Mouse (Mus musculus) cerebellum, postnatal 25 days (tissue): ENCODE data around the gene Ldb3.

ENCODE experiments used
- DNase-seq, 2 experiments: peaks; one replicate each; pipeline ENCODE4 v3.0.0; 2021; ENCODE audit warnings: mixed read lengths in 2 of 2

The Ldb3 gene

DNA sequence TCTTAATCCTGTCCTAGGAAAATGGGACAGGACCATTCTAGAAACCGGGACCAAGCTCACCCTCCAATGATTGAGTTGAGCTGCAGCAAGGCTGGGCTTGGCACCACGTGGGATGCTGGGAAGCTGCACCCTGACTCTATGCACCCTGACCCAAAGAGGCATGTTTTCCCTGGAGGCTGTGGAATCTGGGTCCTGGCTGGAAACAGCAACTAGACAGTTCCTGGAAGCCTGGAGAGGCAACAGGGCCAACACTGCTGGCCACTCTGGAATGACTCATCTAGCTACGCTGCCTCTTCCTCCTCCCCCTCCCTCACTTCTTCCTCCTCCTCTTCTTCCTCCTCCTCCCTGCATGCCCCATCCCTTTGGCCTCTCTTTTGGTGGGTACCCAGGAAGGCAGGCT, 34.4 kb downstream of the Ldb3 start:
- DNase-seq, result no peak

DNA sequence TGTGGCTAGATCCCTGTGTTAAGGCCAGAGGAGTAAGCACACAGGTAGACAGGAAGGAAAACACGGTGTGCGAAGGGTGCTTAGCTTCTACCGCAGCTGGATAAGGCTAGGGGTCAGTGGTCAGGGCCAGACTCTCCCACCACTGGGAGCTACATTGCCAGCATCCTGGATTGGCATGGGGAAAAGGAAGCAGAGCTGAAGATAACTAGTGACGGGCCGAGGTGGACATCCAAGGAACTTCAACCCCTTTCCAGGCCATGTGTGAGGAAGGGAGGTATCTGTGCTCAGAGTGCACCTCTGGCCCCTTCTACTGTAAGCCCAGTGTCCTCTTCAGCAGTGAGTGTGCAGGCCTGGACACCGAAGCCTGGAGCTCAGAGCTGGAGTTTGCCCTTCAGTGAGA, 35.0 kb downstream of the Ldb3 start:
- DNase-seq, result no peak

- no peak for DNase-seq
Observed at GRCm38 (mm10) chr14:34552226-34552625, 36.3 kb downstream of the Ldb3 start.

- peak; percentile 92 for DNase-seq
Observed at GRCm38 (mm10) chr14:34549004-34549671, 39.3 kb downstream of the Ldb3 start.

DNA sequence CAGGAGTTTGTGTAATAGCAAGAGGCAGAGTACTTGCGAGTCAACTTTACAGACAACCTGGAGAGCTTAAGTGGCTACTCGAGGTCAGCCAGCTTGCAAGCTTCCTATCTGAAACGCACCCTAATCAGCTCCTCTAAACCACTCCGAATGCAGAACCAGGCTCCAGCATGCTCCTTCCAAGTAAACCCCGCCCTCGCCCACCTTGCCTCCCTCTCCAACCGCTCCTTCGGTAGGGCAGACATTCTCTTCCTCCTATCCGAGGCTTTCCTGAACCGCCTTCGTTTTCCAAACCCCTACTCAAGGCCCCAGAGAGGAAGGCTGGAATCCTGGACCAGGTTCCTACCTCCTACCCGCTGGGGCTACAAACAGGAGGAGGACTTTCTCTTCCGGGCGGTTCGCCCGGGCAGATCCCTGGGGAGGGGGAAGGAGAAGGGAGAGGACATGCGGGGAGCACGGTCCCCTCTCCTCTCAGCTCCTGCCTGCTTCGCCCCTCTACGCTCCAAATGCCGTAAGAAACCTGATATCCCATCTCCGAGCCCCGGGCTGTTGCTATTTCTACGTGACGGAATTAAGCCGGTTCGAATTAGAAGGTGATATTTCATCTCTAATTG, 40.0 kb downstream of the Ldb3 start:
- peak; percentile 73 to 75 for DNase-seq

DNA sequence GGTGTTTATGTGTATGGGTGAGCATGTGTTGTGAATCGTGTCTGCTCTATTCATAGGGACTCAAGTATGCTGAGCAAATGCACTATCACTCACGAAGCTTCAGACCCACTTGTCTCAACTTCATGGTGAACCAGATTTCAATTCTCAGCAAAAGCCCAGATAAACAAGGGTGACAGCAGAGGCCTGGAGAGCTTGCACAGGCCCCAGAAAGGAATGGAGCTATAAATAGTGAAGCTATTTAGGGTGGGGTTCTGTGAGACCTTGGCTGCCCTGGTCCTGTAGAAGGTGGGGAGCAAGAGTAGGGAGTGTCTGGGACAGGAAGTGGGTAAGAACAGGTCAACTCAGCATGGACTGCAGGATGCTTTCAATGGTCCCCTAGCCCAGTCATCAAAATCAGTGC, 43.9 kb downstream of the Ldb3 start:
- no peak for DNase-seq

- no peak for DNase-seq
Observed at GRCm38 (mm10) chr14:34544001-34544400, 44.5 kb downstream of the Ldb3 start.

DNA sequence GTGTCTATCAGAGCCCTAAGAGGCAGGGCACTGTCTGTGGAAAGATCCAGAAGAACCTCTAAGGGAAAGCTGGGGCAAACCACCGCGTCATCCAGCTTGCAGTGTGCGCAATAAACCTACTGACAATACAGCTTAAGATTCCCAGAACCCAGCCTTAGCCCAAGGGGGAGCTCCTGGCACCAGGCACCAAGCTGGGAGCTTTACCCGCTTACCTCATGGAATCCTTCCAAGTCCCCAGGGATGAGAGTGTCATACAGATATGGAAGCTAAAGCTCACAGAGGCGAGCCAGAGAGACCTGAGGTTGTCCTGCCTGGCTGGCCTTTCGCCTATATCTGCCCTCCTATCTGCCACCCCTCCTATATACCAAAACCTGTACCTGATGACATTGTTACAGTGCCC, 44.9 kb downstream of the Ldb3 start:
- DNase-seq, result no peak

DNA sequence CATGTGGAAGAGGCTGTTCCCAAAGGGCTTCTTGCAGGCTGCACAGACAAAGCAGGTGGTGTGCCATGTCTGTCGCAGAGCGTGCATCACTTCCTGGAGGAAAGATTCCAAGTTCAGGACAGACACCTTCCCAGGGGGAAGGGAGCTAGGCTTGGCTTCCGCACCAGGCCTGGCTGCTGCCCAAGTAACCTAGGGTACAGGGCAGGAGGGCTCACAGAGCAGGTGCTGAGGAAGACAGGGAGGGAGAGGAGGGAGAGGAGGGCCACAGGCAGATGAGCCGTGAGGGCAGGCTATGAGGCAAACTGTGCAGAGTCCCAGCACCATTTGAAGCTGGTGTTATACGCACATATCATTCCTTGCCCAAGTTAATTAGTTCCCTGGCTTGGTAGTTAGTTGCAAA, 46.6 kb downstream of the Ldb3 start:
- peak in 1 of 2 experiments; percentile 41 for DNase-seq

- no peak for DNase-seq
Observed at GRCm38 (mm10) chr14:34540685-34541162, 47.8 kb downstream of the Ldb3 start.

- no peak for DNase-seq
Observed at GRCm38 (mm10) chr14:34535883-34536282, 52.6 kb downstream of the Ldb3 start.

DNA sequence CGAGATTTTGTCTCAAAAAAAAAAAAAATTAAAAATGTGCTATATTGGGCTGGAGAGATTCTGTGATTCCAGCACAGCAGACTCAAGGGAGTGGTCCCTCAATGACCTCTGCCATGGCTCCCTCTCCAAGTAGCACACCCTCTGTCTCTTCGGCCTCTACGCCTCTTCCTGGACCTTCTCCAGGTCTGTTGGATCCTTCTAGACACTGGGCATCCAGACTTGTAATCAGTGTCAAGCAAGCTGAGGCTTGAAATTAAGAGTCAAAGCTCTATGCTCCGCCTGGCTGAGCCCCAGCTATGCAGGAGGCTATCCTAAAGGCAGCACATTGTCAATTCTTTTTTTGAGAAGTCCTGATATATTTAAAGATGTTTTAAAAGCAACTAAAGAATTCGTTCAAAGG, 54.9 kb downstream of the Ldb3 start:
- no peak for DNase-seq

DNA sequence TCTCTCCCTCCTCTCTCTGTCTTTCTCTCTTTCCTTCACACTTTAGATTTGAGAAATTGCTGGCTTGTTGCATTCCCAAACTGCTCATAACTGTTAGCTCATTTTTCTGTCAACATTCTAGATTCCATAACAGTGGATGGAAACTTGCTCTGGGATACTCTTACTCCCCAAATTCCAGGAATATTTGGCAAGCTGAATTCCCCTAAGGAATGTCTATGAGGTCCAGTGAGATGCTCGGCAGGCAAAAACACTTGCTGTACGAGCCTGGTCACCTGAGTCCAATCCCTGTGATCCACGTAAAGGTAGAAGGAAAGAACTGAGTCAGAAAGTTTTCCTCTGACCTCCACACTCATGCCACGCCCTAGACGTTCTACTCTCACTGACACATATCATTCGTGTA, 55.9 kb downstream of the Ldb3 start:
- DNase-seq, result no peak

- DNase-seq, result no peak
Observed at GRCm38 (mm10) chr14:34528804-34529203, 59.7 kb downstream of the Ldb3 start.

DNA sequence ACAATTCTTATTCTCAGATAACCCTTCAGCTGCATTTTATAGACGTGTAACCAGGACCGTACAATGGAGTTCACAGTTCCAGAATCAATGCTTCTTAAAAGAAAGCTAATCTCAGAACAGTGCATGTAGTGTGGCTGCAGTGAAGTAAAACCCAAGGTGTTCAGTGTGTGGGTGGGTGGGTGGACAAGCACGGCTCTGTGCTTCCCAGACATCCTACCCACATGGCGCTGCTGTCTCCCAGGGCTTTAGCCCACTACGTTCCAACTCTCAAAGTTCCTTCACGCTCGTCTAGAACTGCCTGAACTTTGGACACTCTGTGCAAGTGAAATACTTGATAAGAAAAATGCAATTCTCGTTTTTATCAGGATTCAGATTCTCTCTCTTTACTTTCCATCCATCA, 65.8 kb downstream of the Ldb3 start, which contains the start of gene 9230112D13Rik:
Gene 9230112D13Rik, minus strand, starts transcription at position 101 of the 400 bp plus-strand sequence.
- no peak for DNase-seq

- no peak for DNase-seq
Observed at GRCm38 (mm10) chr14:34517959-34518544, 70.4 kb downstream of the Ldb3 start.

DNA sequence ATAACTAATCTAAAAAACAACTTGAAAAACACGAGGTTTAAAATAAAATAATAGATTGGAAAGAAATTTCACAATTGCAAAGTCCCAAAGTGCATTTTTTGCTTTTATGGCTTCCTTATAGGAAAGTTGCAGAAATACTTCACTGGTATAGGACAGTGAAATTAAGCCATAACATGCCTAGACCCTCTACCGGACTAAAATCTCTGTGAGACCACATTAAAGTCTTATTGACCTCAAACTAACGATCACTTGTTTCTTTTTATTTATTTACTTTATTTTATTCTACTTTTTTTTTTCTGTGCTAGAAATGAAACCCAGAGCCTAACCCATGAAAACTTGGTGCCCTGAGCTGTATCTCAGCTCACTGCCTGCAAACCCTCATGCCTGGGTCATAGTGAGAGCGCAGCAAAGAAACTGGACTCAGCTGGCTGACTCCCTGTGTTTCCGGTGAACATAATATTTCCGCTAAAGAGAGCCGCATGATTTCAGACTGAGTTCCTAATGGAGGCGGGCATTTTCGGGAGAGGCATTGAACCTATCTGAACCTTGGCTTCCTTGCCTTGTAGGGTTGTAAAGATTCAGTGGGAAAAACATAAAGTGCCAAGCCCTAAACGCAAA, 71.4 kb downstream of the Ldb3 start:
- no peak for DNase-seq

DNA sequence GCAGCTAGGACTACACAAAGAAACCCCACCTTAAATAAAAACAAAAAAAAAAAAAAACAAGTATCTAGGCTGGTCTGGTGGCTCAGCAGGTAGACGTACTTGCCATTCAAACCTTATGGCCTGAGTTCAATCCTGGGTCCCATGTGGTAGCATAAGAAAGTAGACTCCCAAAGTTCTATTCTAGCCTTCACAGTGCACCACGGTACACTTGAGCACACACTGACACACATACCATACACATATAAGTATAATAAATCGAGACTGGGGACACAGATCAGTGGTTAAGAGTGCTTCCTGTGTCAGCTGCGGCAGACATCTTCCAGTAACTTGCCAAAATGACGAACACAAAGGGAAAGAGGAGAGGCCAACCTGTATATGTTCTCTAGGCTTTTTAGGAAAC, 72.6 kb downstream of the Ldb3 start:
- no peak for DNase-seq

DNA sequence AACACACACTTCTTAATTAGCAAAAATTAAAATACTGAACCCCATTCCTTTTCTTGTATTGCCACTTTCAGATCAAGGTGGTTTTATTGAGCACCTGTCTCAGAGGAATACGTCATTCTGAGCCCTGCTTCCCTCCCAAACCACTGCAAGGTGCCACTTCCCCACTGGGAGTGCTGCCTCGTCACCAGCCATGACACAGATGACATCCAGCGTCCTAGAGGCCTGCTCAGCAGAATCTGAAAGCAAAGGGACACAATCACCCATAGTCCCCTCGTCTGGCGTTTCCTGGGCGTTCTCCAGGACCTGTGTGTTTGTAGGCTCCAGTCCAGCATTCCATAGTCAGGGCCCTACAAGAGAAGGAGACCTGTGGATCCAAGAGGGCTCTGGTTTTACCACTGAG, 74.4 kb downstream of the Ldb3 start:
- peak in 1 of 2 experiments; percentile 9 for DNase-seq

DNA sequence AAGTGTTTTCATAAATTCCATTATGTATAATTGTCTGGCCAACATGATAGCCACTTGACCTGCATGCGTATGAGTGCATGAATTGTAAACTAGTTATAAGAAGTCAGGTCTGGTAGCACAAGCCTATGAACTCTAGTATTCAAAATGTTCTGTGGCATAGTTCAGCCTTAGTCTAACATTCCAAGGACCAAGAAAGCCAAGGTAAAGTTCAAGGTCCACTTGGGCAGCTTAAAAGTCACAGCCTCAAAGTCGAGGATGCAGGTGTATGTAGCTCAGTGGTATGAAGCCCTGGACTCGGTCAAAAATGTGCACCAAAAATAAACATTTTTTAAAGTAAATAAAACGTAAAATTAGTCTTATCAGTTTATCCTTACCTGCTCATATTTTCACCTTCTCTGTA, 75.9 kb downstream of the Ldb3 start:
- no peak for DNase-seq

GRCm38 (mm10) chr14:34511901-34512300, 76.6 kb downstream of the Ldb3 start:
- no peak for DNase-seq

- DNase-seq, result no peak
Observed at GRCm38 (mm10) chr14:34508842-34509439, 79.5 kb downstream of the Ldb3 start.

DNA sequence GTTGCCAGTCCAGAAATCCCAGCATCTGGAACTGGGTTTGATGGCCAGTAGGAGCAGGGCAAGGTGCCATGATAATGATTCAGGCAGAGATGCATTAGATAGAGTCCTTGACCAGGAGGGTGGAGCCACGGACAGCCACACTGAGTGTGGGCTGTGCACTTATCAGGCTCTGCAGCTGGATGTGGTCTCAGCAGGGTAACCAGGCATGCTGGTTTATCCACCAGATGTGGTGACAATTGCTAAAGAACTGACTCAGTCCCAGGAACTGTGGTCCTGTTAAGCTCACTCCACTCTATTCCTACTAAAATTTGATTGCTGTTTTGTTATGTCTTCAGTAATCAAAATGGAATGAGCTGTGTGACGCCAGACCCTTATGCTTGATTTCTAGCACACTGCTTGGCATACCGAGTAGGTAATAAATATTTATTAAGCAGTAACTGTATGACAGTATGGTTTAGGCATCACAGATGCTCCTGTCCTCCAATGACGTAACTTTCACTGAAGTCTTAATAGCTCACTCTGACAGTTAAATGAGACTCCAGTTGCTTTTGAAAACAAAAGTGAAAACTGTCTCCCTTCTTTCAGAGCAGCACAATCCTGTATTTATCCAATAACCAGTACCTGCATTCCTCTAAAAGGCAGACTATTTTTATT, 80.2 kb downstream of the Ldb3 start:
- DNase-seq, result no peak
